Mouse (Mus musculus): ENCODE results near the gene Atp6v0b. TPM values are rescaled to one million over a fixed set of nuclear protein-coding genes. Genes with fewer than 3 reads are reported as not detected.
A peak's percentile ranks its signal among the peaks of the same experiment; 100 is the strongest.

The Atp6v0b gene
- polyA plus RNA-seq (2017; shearing (Covaris generic)): 10 to 100 TPM; 91.3 to 92.4 TPM

GRCm38 (mm10) chr4:117887133-117887532 lies at the start of gene Atp6v0b:
Atp6v0b (minus strand) TSS chr4:117887333.
- peak; percentile 90 for ATAC-seq

GRCm38 (mm10) chr4:117934081-117934480 lies 46.9 kb upstream of the Atp6v0b start:
- no peak for ATAC-seq

GRCm38 (mm10) chr4:117933248-117933647 lies 46.1 kb upstream of the Atp6v0b start:
- no peak for ATAC-seq

- no peak for ATAC-seq
Observed at GRCm38 (mm10) chr4:117929391-117929881, 42.3 kb upstream of the Atp6v0b start, which contains the start of gene Artn. Artn (minus strand) TSS chr4:117929763.

GRCm38 (mm10) chr4:117928699-117929241 lies 41.6 kb upstream of the Atp6v0b start:
- ATAC-seq: no peak

GRCm38 (mm10) chr4:117928234-117928633 lies 41.1 kb upstream of the Atp6v0b start:
- no peak for ATAC-seq

GRCm38 (mm10) chr4:117926545-117927482 lies 39.7 kb upstream of the Atp6v0b start:
- ATAC-seq: no peak

GRCm38 (mm10) chr4:117924916-117925315 lies 37.8 kb upstream of the Atp6v0b start:
- ATAC-seq: no peak

GRCm38 (mm10) chr4:117923450-117923849 lies 36.3 kb upstream of the Atp6v0b start:
- no peak for ATAC-seq

GRCm38 (mm10) chr4:117921358-117921757 lies 34.2 kb upstream of the Atp6v0b start:
- ATAC-seq: no peak

GRCm38 (mm10) chr4:117918762-117919161 lies 31.6 kb upstream of the Atp6v0b start:
- ATAC-seq: no peak

- ATAC-seq: no peak
Observed at GRCm38 (mm10) chr4:117918261-117918660, 31.1 kb upstream of the Atp6v0b start.

- no peak for ATAC-seq
Observed at GRCm38 (mm10) chr4:117917847-117918246, 30.7 kb upstream of the Atp6v0b start.

GRCm38 (mm10) chr4:117917402-117917801 lies 30.3 kb upstream of the Atp6v0b start:
- ATAC-seq: no peak

- ATAC-seq: no peak
Observed at GRCm38 (mm10) chr4:117916386-117916785, 29.3 kb upstream of the Atp6v0b start.

GRCm38 (mm10) chr4:117915489-117916105 lies 28.5 kb upstream of the Atp6v0b start:
- ATAC-seq: peak; percentile 6

GRCm38 (mm10) chr4:117914591-117915442 lies 27.7 kb upstream of the Atp6v0b start, which contains the start of gene Ipo13:
Ipo13 (minus strand) TSS chr4:117914999.
- peak; percentile 96 for ATAC-seq

GRCm38 (mm10) chr4:117914031-117914430 lies 26.9 kb upstream of the Atp6v0b start:
- no peak for ATAC-seq

- no peak for ATAC-seq
Observed at GRCm38 (mm10) chr4:117913421-117913820, 26.3 kb upstream of the Atp6v0b start.

- ATAC-seq: no peak
Observed at GRCm38 (mm10) chr4:117912685-117913273, 25.6 kb upstream of the Atp6v0b start.

- no peak for ATAC-seq
Observed at GRCm38 (mm10) chr4:117912131-117912561, 25.0 kb upstream of the Atp6v0b start.

Data from CD4-positive, CD25-positive, alpha-beta regulatory T cell, adult 4 months (primary cell).